Mouse (Mus musculus) embryo, embryonic 11.5 days (tissue): ENCODE data around the gene Gm498.

ENCODE experiments used
- DNase-seq: peaks from one replicate; pipeline ENCODE4 v3.0.0-alpha.2; 2012; ENCODE audit warnings: low read depth, low spot score

Gm498 gene

DNA sequence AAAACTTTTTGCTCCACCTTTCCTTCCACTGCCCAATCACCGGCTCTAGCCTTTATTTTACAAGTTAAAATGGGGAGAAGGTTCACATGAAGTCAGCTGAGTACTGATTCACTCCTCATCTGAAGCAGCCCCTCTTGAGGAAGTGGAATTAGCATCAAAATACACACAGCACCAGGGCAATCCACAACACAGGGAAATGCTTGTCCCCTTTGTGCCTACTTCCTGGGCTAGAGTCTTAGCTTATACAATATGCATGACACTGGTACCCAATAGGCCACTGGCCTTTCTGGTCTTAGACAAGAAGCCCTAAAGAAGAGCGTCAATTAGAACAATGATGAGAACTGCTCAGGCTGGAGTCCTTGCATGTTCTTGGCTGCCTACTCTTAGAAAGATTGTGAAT is 25.7 kb downstream of the Gm498 start:
- DNase-seq: no peak

DNA sequence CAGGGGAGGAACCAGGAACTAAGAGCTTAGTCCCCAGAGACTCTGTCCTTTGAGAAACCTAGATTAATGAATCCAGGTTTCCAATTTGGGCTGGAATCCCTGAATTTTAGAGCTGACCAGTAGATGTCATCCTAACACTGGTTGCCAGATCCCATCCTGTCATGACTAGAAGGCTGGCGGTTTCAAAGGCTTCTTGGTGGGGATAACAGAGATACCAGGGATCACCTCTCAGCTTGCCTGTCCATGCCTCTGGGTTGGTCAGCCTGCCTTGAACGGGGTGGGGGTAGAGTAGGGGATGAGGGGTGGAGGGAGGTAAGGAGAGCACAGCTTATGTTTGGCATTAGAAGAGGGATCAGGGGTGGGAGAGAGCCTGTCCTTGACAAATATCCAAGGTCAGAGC is 34.0 kb downstream of the Gm498 start:
- no peak for DNase-seq

DNA sequence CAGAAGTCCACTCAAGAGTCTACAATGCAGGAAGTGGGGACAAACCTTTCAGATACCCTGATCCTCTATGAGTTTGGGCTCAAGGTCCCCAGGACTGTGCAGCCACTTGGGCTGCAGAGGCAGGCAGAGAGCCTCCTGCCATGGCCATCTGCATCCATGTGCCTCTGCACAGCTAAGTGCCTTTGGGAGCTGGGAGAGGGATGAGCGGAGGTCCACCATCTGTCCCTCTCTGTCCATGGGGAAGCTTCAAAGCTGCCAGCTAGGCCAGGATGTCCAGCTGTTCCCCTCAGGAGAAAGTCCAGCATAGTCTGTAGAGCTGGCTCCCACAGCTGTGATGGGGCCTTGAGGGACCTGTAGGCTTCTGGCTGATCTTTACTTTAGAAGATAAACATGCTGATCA is 38.5 kb downstream of the Gm498 start:
- no peak for DNase-seq

DNA sequence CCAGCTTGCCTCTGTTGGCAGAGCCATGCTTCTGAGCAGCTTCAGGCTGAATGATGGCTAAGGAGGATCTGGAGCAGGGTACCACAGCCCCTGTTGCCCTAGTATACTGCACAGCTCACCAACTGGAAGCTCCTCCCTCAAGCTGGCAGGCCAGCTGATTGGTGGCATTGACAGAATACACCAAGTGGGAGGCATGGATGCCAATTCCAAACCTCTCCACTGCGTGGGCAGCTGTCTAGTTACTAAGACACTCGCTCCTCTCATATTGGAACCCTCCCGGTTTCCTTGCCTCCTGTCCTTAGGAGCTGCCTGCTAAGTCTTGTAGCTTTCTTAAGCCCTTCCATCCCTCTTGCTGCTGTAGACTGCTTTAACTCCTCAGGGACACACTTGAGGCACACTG is 39.0 kb downstream of the Gm498 start:
- DNase-seq: no peak

DNA sequence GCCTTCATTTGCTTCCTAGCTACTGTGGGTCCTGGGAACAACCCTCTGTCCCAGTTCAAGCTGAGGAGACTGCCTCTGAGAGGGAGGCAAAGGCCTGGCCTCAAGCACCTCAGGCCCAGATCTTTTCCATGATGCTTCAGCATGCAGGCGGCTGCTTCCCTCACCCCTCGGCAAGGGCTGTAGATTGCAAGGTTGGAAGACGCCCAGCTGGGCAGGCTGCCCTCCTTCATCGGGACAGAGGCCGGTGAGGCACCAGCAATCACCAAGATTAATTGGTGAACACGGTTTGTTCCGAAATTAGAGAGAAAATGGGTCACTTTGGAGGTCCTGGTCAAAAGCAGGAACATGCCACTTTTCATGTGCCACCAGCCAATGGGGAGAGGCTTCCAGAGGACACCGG is 47.0 kb downstream of the Gm498 start:
- no peak for DNase-seq

DNA sequence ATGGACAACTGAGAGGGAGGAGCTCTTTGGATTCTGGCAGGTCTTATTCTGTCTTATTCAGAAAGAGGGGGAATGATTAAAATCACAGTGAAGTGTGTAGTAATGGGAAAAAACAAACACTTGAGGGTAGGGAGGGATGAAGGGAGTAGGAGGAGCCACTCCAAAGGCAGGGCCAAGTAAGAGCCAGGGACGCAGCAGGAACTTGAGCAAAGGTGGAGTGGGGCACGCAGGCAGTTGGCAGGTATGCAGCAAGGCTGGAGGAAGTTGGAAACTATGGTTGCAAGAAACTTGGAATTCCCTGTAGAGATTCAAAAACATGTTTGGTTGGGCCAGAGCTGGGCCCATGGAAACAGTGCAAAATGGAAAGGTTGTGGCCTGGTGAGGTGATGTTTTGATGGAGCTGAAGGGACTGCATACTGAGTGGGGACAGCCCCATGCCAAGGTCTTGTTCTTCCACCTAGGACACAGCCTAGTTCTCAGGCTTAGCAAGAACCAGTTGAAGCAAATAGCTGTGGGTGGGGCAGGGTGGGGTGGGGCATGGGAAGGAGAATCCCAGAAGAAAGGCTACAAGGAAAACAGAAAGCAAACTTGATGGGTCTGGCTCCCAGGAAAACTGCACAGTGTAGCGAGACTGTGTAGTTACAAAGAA is 52.5 kb downstream of the Gm498 start:
- DNase-seq: no peak

DNA sequence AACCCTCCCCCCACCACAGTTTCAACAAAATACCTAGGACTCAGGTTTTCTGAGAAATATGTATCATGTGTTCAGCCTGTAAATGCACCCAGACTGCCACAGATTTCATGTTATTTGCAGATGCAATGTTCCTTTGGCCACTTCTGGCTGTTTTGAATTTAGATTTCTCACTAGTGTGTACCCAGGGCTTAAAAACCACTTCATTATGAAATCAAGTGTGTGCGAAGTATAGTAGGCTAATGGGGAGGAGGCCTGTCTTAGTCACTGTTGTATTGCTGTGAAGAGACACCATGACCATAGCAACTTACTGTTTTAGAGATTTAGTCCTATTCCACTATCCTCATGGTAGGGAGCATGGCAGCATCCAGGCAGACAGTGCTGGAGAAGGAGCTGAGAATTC is 63.3 kb downstream of the Gm498 start:
- no peak for DNase-seq

DNA sequence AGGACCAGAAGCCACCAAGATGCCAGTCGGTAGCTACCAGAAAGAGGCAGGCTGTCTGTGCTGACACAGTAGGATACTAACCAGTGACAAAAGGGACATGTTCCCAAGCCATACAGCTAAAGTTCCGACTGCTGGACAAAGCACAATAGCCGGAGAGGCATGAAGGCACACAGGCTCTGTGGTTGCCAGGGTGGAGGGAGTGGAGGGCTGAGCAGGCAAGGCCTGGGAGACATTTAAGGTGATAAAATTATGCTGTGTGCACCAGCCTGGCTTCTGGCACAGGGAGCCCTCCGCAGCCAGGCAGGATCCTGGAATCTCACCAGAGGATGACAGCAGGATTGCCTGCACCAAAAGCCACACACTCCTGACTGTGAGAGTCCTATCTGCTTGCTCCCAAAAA is 72.0 kb downstream of the Gm498 start:
- no peak for DNase-seq

DNA sequence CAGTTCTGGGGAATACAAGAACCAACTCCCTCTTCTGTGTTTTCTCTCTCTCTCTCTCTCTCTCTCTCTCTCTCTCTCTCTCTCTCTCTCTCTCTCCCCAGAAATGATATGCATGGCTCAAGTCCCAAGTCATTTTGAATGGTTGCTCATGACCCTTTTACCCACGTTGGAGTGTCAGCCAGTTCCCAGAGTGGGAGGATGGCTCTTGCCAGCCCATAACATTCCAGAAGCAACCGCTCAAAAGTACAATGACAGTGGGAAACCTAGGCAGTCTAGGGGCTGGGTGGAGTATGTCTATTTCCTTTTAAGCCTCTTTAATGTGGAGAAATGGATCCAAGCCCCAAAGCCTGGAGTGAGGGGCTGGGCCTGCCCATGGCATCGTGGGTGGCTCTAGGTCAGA is 72.8 kb downstream of the Gm498 start:
- no peak for DNase-seq

DNA sequence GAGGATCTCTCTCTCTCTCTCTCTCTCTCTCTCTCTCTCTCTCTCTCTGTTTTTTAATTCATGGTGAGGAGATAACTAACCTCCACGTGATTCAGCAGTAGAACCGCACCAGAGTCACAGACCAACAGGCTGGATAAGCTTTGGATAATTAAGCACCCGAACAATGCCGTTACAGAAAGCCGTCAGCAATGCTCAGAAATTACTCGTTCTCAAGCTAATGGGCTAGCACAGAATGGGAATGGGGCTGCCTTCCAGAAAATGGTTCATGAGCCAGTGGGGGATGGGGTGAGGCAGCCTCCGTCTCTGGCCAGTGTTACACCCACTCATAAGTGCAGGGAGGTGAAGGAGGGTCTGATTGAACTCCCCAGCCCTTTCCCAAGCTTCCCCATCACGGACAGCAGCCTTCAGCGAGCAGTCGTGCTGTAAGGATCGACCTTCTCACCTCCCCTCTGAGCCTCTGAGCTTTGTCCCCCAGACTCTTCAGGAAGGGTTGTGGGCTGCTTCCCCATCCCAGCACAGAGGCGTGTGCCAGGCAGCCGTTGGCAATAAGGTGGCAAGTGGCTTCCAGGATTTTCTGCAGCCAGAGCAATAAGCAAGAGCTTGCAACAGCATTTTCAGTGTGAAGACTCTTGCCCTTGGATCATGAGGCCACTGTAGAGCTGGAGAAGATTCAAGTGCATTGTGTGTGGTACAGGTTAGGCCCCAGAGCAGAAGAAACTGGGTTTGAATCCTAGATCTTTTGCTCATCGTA is 76.5 kb downstream of the Gm498 start:
- no peak for DNase-seq

DNA sequence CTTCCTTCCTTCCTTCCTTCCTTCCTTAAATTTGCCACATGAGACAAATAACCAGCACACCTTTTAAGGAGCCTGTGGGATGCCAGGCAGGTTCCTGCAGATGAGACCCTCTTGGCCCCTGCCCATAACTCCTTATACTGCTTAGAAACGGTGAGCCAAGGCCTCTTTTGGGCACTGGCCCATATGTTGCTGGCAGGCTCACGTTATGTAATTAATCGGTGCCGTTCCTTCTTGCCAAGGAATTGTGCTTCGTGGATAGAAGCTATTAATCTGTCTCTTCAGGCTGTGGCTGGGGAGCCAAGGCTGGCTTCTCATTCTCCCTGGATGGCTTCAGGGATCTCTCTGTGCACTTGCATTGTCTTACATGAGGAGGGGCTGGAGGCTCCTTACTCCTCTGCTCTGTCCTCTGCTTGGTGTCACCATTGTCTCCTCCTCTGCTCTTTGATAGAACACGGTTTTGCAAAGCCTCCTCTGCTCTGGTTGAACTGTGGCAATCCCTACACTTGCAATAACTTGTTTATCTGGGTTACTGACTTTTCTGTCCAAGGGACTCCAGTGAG is 77.9 kb downstream of the Gm498 start:
- no peak for DNase-seq
